Mouse (Mus musculus) liver, embryonic 15.5 days (tissue): ENCODE measurements around the gene Agbl3. TPM values are rescaled to one million over a fixed set of nuclear protein-coding genes. Genes with fewer than 3 reads are reported as not detected.

Experiments
- ATAC-seq: fragments of 200-750 bp; cut with Nextera tagmentation; 2 replicates; pipeline ENCODE4 v1.8.0; 2017; ENCODE audit warnings: moderate number of reproducible peaks, mild to moderate bottlenecking, moderate library complexity; ENCODE audit not compliant: insufficient read depth
- H3K27ac ChIP-seq: fragments of 300-500 bp; sonication (generic); replicated peaks from 2 replicates; pipeline ENCODE4 v1.5.1; 2015; ENCODE audit warnings: mild to moderate bottlenecking, inconsistent platforms
- H3K27me3 ChIP-seq: fragments of 300-500 bp; sonication (generic); 2 replicates; pipeline ENCODE4 v1.6.1; 2015; ENCODE audit warnings: mild to moderate bottlenecking, inconsistent platforms
- H3K36me3 ChIP-seq: fragments of 300-500 bp; sonication (generic); replicated peaks from 2 replicates; pipeline ENCODE4 v1.6.1; 2015; ENCODE audit warnings: moderate library complexity, mild to moderate bottlenecking, inconsistent platforms
- H3K4me1 ChIP-seq: fragments of 300-500 bp; sonication (generic); replicated peaks from 2 replicates; pipeline ENCODE4 v1.6.1; 2015; ENCODE audit warnings: inconsistent platforms
- H3K4me2 ChIP-seq: fragments of 300-500 bp; sonication (generic); 2 replicates; pipeline ENCODE4 v1.6.1; 2015; ENCODE audit warnings: moderate library complexity, mild to moderate bottlenecking, inconsistent platforms
- H3K4me3 ChIP-seq: fragments of 300-500 bp; sonication (generic); replicated peaks from 2 replicates; pipeline ENCODE4 v1.5.1; 2015; ENCODE audit warnings: mild to moderate bottlenecking, inconsistent platforms
- H3K9ac ChIP-seq: fragments of 300-500 bp; sonication (generic); 2 replicates; pipeline ENCODE4 v1.6.1; 2015; ENCODE audit warnings: moderate library complexity, mild to moderate bottlenecking, inconsistent platforms
- H3K9me3 ChIP-seq: fragments of 300-500 bp; sonication (generic); replicated peaks from 2 replicates; pipeline ENCODE4 v1.6.1; 2016; ENCODE audit warnings: inconsistent platforms
- WGBS: fragments of 180-500 bp; shearing (Covaris S2); methylation state at CpG from one replicate; pipeline ENCODE4 v1.1.7; 2015; ENCODE audit warnings: mixed read lengths; ENCODE audit not compliant: insufficient replicate concordance; 5-methylcytosine and 5-hydroxymethylcytosine counted together
- polyA plus RNA-seq: library from polyadenylated mRNA; unstranded; fragments of >200 nt; fragmentation: Nextera tagmentation; extraction: Ambion mirVana; gene quantifications from 2 replicates; pipeline ENCODE4 v1.2.1, GENCODE M21; 2015

The Agbl3 gene
- polyA plus RNA-seq, 1 experiment from 2014 or later = 2.4 TPM

DNA sequence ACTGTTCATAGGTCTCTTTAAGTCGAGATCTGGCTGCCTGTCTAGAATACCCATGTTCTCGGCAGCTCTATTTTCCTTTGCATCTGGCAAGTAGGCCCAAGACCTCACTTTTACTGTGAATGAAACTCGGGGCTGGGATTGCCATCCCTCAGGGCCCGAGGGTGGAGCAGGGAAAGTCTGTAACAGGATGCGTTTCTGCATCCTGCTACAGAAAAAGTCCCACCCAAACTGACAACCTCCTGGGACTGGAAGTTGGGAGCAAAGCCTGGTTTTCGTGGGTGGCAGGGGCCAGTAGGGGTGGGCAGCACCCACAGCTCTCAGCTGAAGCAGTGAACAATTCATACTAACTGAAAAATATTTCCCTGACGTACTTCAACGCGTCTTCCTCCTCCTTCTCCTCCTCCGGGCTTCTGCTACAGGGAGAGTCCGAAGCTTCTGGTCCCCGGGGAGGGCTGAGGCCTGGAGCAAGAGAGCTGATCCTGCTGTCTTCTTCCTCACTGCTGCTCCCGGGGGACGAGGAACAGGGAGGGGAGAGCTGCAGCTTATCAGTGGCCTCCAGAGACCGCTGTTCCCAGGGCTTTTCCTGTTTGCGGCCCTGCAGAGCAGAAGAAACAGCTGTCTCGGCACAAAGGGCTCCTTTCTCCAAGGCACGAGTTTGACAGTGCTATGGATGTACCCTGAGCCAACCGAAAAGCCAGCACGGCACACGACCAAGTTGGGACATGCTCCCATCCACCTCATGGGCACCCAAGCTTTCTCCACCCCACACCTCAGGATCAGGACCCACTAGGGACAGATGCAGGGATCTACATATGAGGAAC lies 94.1 kb downstream of the Agbl3 start:
- Histone ChIP-seq H3K27me3 (no peaks in the 10 kb centered on the region), H3K27ac (peak overlapping the region; percentile 87), H3K36me3 (peaks cover 20% of the 10 kb centered on the region; the same call in 1 of the 2 replicates), H3K4me1 (peaks cover 82% of the 10 kb centered on the region), H3K4me3 (peak overlapping the region; percentile 30), H3K4me2 (peak overlapping the region; percentile 74), H3K9me3 (no peaks in the 10 kb centered on the region), H3K9ac (peak overlapping the region; percentile 25)
- WGBS = 21% methylated on average over 21 of the region's 21 CpGs
- ATAC-seq = peak; percentile 46

GRCm38 (mm10) chr6:34875268-34875761 lies 95.1 kb downstream of the Agbl3 start:
- peaks cover 74% of the 10 kb centered on the region for H3K4me1 ChIP-seq
- peak overlapping the region; percentile 87 for H3K27ac ChIP-seq
- H3K4me3 ChIP-seq = peak overlapping the region; percentile 30

DNA sequence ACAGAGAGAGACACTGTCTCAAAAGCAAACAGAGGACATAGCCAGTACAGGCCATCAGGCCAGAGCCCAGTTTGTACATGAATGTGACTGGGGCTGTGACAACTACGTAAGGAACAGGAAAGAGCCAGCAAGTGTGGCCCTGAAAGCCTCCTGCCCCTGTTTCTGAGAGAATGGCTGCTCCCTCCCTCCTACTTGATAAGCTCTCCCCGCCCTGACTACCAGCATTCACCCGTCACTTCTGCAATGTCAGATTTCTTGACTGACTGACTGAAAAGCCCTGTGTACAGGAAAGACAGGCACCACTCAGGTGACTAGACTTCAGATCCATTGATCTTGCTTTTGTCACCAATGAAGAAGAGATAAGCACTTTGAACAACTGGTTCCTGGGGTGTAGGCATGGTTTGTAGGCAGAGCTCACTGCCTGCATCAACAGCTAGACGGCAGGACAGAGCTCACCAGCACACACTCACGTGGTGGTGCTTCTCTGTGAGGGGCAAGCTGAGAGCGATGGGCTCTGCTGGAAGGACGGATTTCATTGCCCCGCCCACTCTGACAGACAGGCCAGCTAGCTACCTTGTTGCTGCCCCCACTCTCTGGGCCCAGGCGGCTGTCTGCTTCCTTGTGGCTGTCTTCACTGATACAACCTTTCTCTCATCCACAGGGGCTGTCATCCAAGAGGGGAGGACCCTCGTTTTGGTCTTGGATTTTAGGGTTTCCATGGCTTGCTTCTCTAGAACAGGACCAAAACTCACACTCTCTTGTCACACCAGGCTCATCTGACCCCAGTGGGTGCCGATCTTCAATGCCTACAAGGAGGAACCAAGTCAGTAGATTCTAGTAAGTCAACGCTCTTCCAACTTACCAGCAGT lies 96.0 kb downstream of the Agbl3 start:
- ATAC-seq = peak; percentile 42
- peaks cover 38% of the 10 kb centered on the region for H3K36me3 ChIP-seq
- H3K4me1 ChIP-seq = peaks cover 67% of the 10 kb centered on the region
- WGBS = 12% methylated on average over 12 of the region's 12 CpGs
- peak overlapping the region; percentile 87 for H3K27ac ChIP-seq
- no peaks in the 10 kb centered on the region for H3K9me3 ChIP-seq
- H3K9ac ChIP-seq = peak overlapping the region; percentile 88
- peak overlapping the region; percentile 74 for H3K4me2 ChIP-seq
- H3K4me3 ChIP-seq = peak overlapping the region; percentile 84
- no peaks in the 10 kb centered on the region for H3K27me3 ChIP-seq

More at GRCm38 (mm10) chr6:34875268-34875761, 95.1 kb downstream of the Agbl3 start:
- no peak for ATAC-seq
- Histone ChIP-seq H3K9ac (peak overlapping the region; percentile 35), H3K36me3 (peaks cover 30% of the 10 kb centered on the region), H3K27me3 (no peaks in the 10 kb centered on the region), H3K9me3 (no peaks in the 10 kb centered on the region), H3K4me2 (peak overlapping the region; percentile 74)
- 17% methylated on average over 15 of the region's 15 CpGs for WGBS

DNA sequence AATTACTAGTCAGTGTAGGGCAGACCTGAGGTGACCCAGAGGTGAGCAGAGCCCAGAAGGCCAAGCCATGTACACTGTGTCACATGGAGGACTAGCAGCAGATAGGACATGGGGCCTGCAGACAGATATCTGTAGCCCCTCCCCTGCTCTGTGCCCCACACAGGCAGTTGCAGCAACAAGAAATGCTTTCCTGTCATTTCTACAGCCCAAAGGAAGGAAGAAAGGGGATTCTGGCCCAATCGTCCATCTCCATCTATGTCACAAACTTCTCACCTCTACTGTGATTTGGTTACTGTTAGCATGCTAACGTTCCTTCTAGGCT lies 96.6 kb downstream of the Agbl3 start:
- Histone ChIP-seq H3K4me1 (peaks cover 66% of the 10 kb centered on the region), H3K36me3 (peaks cover 44% of the 10 kb centered on the region), H3K4me2 (peak overlapping the region; percentile 74), H3K4me3 (peak overlapping the region; percentile 84), H3K9me3 (no peaks in the 10 kb centered on the region), H3K27ac (peak overlapping the region; percentile 87), H3K9ac (peak overlapping the region; percentile 88), H3K27me3 (no peaks in the 10 kb centered on the region)
- peak; percentile 51 for ATAC-seq
- 9% methylated on average over 2 of the region's 2 CpGs for WGBS

DNA sequence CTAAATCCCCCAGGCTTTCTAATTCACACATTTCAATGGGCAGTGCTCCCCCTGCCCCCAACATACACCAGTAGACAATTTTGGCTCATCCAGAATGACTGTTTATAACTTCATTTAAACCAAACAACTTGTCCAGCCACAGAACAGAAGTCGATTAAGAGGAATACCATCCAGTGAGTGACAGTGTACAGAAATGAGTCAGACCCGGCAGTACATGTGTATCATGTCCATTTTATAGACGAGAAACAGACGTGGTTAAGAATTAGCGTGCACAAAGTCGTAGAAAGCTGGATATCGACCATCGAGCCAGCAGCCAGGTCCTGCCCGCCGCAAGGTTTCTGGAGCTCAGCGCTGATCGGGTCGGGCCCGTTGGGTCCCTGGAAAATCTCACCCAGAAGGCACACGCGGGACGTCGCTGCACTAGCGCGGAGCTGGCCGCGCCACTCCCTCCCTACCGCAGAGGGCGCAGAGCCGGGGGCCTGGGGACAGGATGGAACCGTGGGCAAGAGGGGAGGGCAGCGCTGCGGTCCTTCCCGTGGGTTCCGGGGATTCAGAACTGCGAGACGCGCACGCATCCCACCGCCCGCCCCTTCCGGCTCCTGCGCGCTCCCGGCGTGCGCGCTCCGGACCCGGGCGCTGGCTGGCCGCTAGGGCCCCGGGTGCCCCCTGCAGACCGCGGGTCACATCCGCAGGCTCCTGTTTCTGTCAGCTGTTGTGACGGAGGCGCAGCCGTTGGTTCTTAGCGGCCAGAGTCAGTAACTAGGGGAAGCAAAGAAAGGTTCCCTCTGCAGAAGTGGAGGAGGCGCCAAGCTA lies 97.5 kb downstream of the Agbl3 start, which contains the start of gene Cyren:
TSS of gene Cyren (minus strand) at position 552 of the 813 bp plus-strand sequence.
- peak within 1 kb of the TSS; percentile 74 for H3K4me2 ChIP-seq
- under 1% methylated on average over 56 of the region's 56 CpGs for WGBS
- peaks cover 50% of the 10 kb centered on the region for H3K36me3 ChIP-seq
- no peaks in the 10 kb centered on the region for H3K27me3 ChIP-seq
- peaks cover 59% of the 10 kb centered on the region for H3K4me1 ChIP-seq
- peak within 1 kb of the TSS; percentile 84 for H3K4me3 ChIP-seq
- no peaks in the 10 kb centered on the region for H3K9me3 ChIP-seq
- peak within 1 kb of the TSS; percentile 88 for H3K9ac ChIP-seq
- peak; percentile 80 for ATAC-seq
- H3K27ac ChIP-seq = peak within 1 kb of the TSS; percentile 87

- Histone ChIP-seq H3K4me1 (peaks cover 49% of the 10 kb centered on the region), H3K9ac (no peak overlapping the region), H3K27me3 (no peaks in the 10 kb centered on the region), H3K4me3 (no peak overlapping the region), H3K9me3 (no peaks in the 10 kb centered on the region), H3K27ac (no peak overlapping the region), H3K4me2 (no peak overlapping the region), H3K36me3 (peaks cover 53% of the 10 kb centered on the region)
- ATAC-seq = no peak
- WGBS = 84% methylated on average over 16 of the region's 16 CpGs
Measured at GRCm38 (mm10) chr6:34879101-34879740, 99.0 kb downstream of the Agbl3 start.

DNA sequence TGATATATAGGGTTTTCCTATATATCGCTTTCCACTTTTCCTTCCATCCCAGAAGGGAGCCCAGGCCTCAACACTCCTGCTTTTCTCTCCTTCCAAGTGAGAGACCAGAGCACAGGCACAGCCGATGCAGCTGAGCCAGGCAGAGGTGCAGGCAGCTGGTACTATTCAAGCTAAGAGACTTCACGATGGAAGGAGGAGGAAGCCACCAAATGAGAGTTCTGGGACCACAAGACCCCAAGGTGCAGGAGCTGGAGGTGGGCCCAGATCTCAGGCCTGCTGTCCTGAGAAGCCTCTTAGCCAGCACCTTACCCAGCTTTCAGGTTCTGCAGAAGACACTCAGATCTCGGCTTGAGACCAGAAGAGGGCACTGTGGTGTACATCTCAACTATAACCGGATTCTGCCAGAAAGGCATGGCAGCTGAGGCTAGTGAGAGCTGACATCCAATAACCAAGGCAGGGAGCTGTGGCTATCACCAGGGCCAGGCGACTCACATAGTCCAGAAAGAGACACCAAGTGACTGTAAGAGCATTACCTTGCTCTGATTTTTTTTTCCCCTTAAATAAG lies 99.8 kb downstream of the Agbl3 start:
- no peak overlapping the region for H3K9ac ChIP-seq
- no peak overlapping the region for H3K27ac ChIP-seq
- H3K4me3 ChIP-seq = no peak overlapping the region
- H3K27me3 ChIP-seq = no peaks in the 10 kb centered on the region
- no peak overlapping the region for H3K4me2 ChIP-seq
- no peaks in the 10 kb centered on the region for H3K9me3 ChIP-seq
- WGBS = 65% methylated on average over 6 of the region's 6 CpGs
- ATAC-seq = no peak
- H3K36me3 ChIP-seq = peaks cover 61% of the 10 kb centered on the region
- peaks cover 41% of the 10 kb centered on the region for H3K4me1 ChIP-seq

DNA sequence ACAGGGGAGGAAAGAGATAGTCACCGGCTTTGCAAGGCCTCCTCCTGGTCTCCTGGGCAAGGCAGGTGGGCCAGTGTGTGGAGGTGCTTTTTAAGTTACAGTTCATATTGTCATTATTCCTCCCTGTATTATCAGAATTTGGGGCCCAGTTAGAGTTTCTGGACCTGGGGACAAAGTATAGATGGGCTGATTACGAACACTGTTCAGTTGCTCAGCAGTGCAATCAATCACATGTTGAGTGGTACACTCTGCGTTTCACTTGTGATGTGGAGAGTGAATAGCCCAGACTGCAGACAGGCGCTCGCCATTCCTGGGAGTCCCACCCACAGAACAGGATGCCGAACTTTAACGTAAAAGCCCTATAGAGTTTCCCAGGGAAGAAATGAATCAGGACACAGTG lies 104.5 kb downstream of the Agbl3 start:
- Histone ChIP-seq H3K4me2 (no peak overlapping the region), H3K9ac (no peak overlapping the region), H3K27ac (no peak overlapping the region), H3K4me3 (no peak overlapping the region), H3K9me3 (no peaks in the 10 kb centered on the region), H3K36me3 (peaks cover 97% of the 10 kb centered on the region), H3K27me3 (no peaks in the 10 kb centered on the region), H3K4me1 (0 out of 2 replicates have a peak, but pooled peaks cover 3% of the 10 kb centered on the region)
- ATAC-seq = no peak
- WGBS = 88% methylated on average over 7 of the region's 7 CpGs

DNA sequence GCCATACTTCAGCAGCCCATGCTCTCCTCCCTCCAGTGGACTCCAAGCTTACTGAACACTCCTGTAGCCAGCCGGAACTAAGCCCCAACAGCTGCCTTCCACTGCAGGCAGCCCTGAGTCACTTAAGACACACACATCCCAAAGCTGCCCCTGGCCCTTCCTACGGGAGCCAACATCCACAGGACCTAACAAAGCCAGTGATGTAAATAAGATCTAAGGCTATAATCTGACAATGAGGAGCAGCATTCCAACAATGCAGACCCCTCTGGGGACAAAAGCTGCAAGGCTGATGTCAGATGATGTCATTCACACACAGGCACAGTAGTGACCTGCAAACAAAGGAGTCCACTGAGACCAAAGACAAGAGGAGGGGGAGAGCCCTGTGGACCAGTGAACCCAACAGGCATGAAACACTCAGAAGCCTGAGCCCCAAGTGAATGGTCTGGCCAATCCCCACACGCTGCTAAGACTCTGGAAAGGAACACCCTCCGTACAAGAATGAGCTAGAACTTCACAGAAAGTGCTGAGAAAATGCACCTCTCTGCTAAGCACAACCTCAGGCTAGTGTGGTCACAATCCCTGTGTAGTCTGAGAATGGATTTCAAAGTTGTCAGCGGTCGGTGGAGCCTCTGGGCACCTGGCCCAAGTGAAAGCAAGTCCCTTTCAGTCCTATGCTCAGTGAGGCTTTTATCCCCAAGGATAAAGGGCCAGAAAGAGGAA lies 107.1 kb downstream of the Agbl3 start:
- WGBS = 83% methylated on average over 6 of the region's 6 CpGs
- H3K4me1 ChIP-seq = no peaks in the 10 kb centered on the region
- H3K27me3 ChIP-seq = no peaks in the 10 kb centered on the region
- peaks cover 97% of the 10 kb centered on the region for H3K36me3 ChIP-seq
- H3K27ac ChIP-seq = no peak overlapping the region
- no peak for ATAC-seq
- H3K9me3 ChIP-seq = no peaks in the 10 kb centered on the region
- no peak overlapping the region for H3K4me3 ChIP-seq
- no peak overlapping the region for H3K9ac ChIP-seq
- H3K4me2 ChIP-seq = no peak overlapping the region
